ENCODE assay signal across 8 mouse cellular contexts in genomic region chr10:19932986-19933385, GRCm38 (mm10). TPM values are rescaled to one million over a fixed set of nuclear protein-coding genes. Genes with fewer than 3 reads are reported as not detected.
DNase-seq lines count a peak whose midpoint lies in the region; ATAC-seq and TF ChIP-seq lines count a peak whose summit lies in the region.

No protein-coding gene starts in this region.

- no peak for ATAC-seq in lung, embryonic 16.5 days (ENCODE audit: low read depth)
- ATAC-seq in intestine, postnatal 0 days, result no peak
- no peak for ATAC-seq in neural tube, embryonic 15.5 days (ENCODE audit: low FRiP score)

- H3K27ac ChIP-seq in cerebellum, adult 2 months (ENCODE audit: insufficient read depth, low read length), result no peak overlapping the region
- H3K27ac ChIP-seq in lung, embryonic 16.5 days (ENCODE audit: low read length), result no peak overlapping the region
- H3K27ac ChIP-seq in intestine, postnatal 0 days (ENCODE audit: low read depth, low read length), result no peak overlapping the region
- H3K27ac ChIP-seq in neural tube, embryonic 15.5 days (replicated peaks), result no peak overlapping the region

- TF ChIP-seq POLR2A in cerebellum, adult 2 months (IDR thresholded peaks at IDR 0.05; ENCODE audit: borderline replicate concordance, insufficient read depth, low read length), result no peak

- no peak for TF ChIP-seq CTCF in cerebellum, adult 2 months (IDR thresholded peaks at IDR 0.05; ENCODE audit: borderline replicate concordance, insufficient read depth, low read depth, low read length)
- TF ChIP-seq CTCF in intestine, postnatal 0 days (IDR thresholded peaks at IDR 0.05; ENCODE audit: low read depth), result no peak

- 62% methylated on average over 3 of the region's 3 CpGs for WGBS in cerebellum, adult 2 months
- WGBS in lung, embryonic 16.5 days, result 36% methylated on average over 3 of the region's 3 CpGs
- WGBS in intestine, postnatal 0 days, result 47% methylated on average over 3 of the region's 3 CpGs
- WGBS in neural tube, embryonic 15.5 days, result 42% methylated on average over 3 of the region's 3 CpGs

- H3K4me1 ChIP-seq in cerebellum, adult 2 months (ENCODE audit: control insufficient read depth, insufficient read depth, low read length), result peaks cover 2% of the 10 kb centered on the region
- peaks cover 9% of the 10 kb centered on the region for H3K4me1 ChIP-seq in lung, embryonic 16.5 days (replicated peaks; ENCODE audit: control insufficient read depth, insufficient read depth, low read length)
- H3K4me1 ChIP-seq in intestine, postnatal 0 days (replicated peaks; ENCODE audit: control insufficient read depth, insufficient read depth, low read length), result no peaks in the 10 kb centered on the region
- peaks cover 23% of the 10 kb centered on the region for H3K4me1 ChIP-seq in neural tube, embryonic 15.5 days

- no peaks in the 10 kb centered on the region for H3K9me3 ChIP-seq in lung, embryonic 16.5 days (ENCODE audit: control insufficient read depth, low read length)
- no peaks in the 10 kb centered on the region for H3K9me3 ChIP-seq in intestine, postnatal 0 days (ENCODE audit: control insufficient read depth)
- no peaks in the 10 kb centered on the region for H3K9me3 ChIP-seq in neural tube, embryonic 15.5 days (replicated peaks)

- no peaks in the 10 kb centered on the region for H3K36me3 ChIP-seq in lung, embryonic 16.5 days (ENCODE audit: control insufficient read depth, insufficient read depth, low read length)
- no peaks in the 10 kb centered on the region for H3K36me3 ChIP-seq in intestine, postnatal 0 days (ENCODE audit: control insufficient read depth, insufficient read depth)
- H3K36me3 ChIP-seq in neural tube, embryonic 15.5 days, result no peaks in the 10 kb centered on the region

- no peak for DNase-seq in cerebellum, adult 2 months
- no peak for DNase-seq in cerebellum, postnatal 14 days
- no peak for DNase-seq in lung, postnatal 4 days
- DNase-seq in right cerebral cortex, postnatal 4 days, result no peak
- no peak for DNase-seq in right cerebral cortex, adult 2 months (ENCODE audit: low spot score in 2 of 2)

- peak overlapping the region; percentile 98 for H3K4me2 ChIP-seq in lung, embryonic 16.5 days (ENCODE audit: low read depth, low read length)
- H3K4me2 ChIP-seq in intestine, postnatal 0 days (replicated peaks; ENCODE audit: low read depth), result peak overlapping the region; percentile 92
- H3K4me2 ChIP-seq in neural tube, embryonic 15.5 days, result peak overlapping the region; percentile 98

- peak overlapping the region; percentile 88 for H3K4me3 ChIP-seq in cerebellum, adult 2 months (replicated peaks; ENCODE audit: insufficient read depth, low read depth, low read length)
- peak overlapping the region; percentile 79; the same call in 1 of the 2 replicates for H3K4me3 ChIP-seq in lung, embryonic 16.5 days (ENCODE audit: low read length)
- peak overlapping the region; percentile 85 for H3K4me3 ChIP-seq in intestine, postnatal 0 days (ENCODE audit: low read depth, low read length)
- H3K4me3 ChIP-seq in neural tube, embryonic 15.5 days (replicated peaks), result 0 out of 2 replicates have a peak overlapping the region, but pooled peaks have one; percentile 78

- H3K27me3 ChIP-seq in cerebellum, adult 2 months (ENCODE audit: control insufficient read depth, insufficient read depth, low read length), result no peaks in the 10 kb centered on the region
- H3K27me3 ChIP-seq in lung, embryonic 16.5 days (ENCODE audit: control insufficient read depth, insufficient read depth, low read depth, low read length), result peaks cover 3% of the 10 kb centered on the region; the same call in 1 of the 2 replicates
- H3K27me3 ChIP-seq in intestine, postnatal 0 days (replicated peaks; ENCODE audit: control insufficient read depth, insufficient read depth, low read length), result no peaks in the 10 kb centered on the region
- peaks cover 24% of the 10 kb centered on the region for H3K27me3 ChIP-seq in neural tube, embryonic 15.5 days (replicated peaks)

- no peak overlapping the region for H3K9ac ChIP-seq in lung, embryonic 16.5 days (ENCODE audit: low read length)
- H3K9ac ChIP-seq in intestine, postnatal 0 days (ENCODE audit: low read depth, low read length), result no peak overlapping the region
- no peak overlapping the region for H3K9ac ChIP-seq in neural tube, embryonic 15.5 days (replicated peaks)

RNA-seq across cellular contexts. Expression of gene Map3k5, which starts 1.3 kb away (rescaled TPM):
- polyA plus RNA-seq in cerebellum, adult 2 months (2012; rRNA removed), result 12.1 and 14.4 TPM in 2 replicates
- polyA plus RNA-seq in lung, embryonic 16.5 days (2015; fragmentation: Nextera tagmentation; extraction: Ambion mirVana), result 1.2 and 1.7 TPM in 2 replicates
- polyA plus RNA-seq in intestine, postnatal 0 days (2015; fragmentation: Nextera tagmentation; extraction: Ambion mirVana), result 1.5 and 1.8 TPM in 2 replicates
- 1.4 and 1.7 TPM in 2 replicates for polyA plus RNA-seq in neural tube, embryonic 15.5 days (2015; fragmentation: Nextera tagmentation; extraction: Ambion mirVana)

RNA-seq across cellular contexts. Expression of gene Pex7, which starts 25.5 kb away (rescaled TPM):
- polyA plus RNA-seq in cerebellum, adult 2 months (2012; rRNA removed), result 38.8 and 39.8 TPM in 2 replicates
- polyA plus RNA-seq in lung, embryonic 16.5 days (2015; fragmentation: Nextera tagmentation; extraction: Ambion mirVana), result 30.5 and 34.2 TPM in 2 replicates
- polyA plus RNA-seq in intestine, postnatal 0 days (2015; fragmentation: Nextera tagmentation; extraction: Ambion mirVana), result 61.7 and 63.8 TPM in 2 replicates
- polyA plus RNA-seq in neural tube, embryonic 15.5 days (2015; fragmentation: Nextera tagmentation; extraction: Ambion mirVana), result 32.9 and 34.0 TPM in 2 replicates
